Mouse (Mus musculus) liver, adult 10 weeks (tissue): ENCODE results near the gene Fam181a. TPM values are rescaled to one million over a fixed set of nuclear protein-coding genes. Genes with fewer than 3 reads are reported as not detected.

Experiments
- polyA plus RNA-seq: library from polyadenylated mRNA; stranded (reverse); fragments of 350-450 nt; fragmentation: Illumina TruSeq; extraction: RNeasy Lipid Tissue Mini Kit (QIAGEN cat#74804); gene quantifications from one replicate; pipeline ENCODE4 v1.2.3, GENCODE M21; 2014; ENCODE audit warnings: low read depth, low replicate concordance

Gene Fam181a
- polyA plus RNA-seq: not detected

DNA sequence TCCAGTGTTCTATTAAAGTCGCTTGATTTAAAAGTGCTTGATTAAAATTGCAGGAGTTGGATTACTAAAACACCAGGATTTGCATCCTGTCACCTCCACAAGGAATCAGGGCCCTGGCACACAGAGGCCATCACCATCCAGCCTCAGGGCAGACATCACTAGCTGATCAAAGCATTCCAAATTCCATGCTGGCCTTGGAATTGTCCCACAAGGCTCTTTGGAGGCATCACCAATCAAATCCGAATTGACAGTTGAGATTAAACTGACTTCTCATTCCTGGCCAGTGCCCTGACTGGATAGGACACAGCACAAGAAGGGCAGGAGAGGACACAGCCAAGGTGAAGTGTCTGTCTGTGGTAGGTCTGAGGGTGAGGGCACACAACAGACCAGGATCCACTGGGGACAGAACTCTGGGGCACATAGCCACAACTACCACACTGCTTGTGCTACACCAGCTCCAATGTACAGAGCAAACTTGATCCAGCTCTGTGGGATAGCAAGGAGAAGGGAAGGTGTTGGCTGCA is at the start of gene Fam181a:
Gene Fam181a, plus strand, starts transcription at position 232 of the 524 bp plus-strand sequence.

DNA sequence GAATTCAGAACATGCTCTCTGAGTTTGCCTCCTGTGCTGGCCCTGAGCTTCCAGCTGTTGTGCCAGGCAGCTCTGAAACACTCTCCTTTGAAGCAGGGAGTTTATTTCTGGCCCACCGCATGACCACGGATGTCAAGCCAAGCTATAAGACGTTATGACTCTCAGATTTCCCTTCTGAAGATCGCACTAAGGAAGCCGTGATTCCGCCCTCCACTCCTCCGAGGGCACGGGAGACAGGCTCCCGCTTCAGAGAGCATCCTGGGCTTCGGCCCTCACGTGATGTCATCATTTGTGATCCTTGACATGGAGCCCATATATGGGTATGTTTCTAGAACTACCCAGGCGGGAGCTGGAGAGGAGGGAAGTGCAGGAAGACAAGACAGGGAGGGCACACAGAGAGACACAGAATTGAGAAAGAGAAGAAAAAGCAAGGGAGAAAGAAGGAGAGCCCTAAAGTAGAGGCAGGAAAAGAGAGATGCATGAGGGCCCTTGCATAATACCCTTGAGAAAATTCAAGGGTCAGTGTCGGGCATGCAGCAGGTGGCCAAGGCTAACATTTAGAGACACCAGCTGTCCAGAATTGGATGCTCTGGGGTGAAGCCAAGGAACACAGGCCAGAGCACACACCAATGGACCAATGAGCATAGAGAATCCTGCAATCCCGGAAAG is 45.1 kb downstream of the Fam181a start, which contains the start of gene Asb2:
Gene Asb2, minus strand, starts transcription at position 256 of the 669 bp plus-strand sequence.

Other genes with a start within 250 kb of the Fam181a start
- not detected for gene Prima1, start 68.8 kb upstream of the Fam181a start, polyA plus RNA-seq
- gene Asb2, start 45.0 kb downstream of the Fam181a start, polyA plus RNA-seq: not detected
- gene Otub2, start 77.7 kb downstream of the Fam181a start, polyA plus RNA-seq: 0.74 TPM
- gene 9330161L09Rik, start 96.8 kb downstream of the Fam181a start, polyA plus RNA-seq: not detected
- gene Ddx24, start 114.9 kb downstream of the Fam181a start, polyA plus RNA-seq: 9.5 TPM
- gene Ifi27, start 123.2 kb downstream of the Fam181a start, polyA plus RNA-seq: 45.8 TPM
- gene Ifi27l2a, start 132.7 kb downstream of the Fam181a start, polyA plus RNA-seq: 1.6 TPM
- gene Ifi27l2b, start 146.2 kb downstream of the Fam181a start, polyA plus RNA-seq: 3.4 TPM
- 9.8 TPM for gene Ppp4r4, start 221.3 kb downstream of the Fam181a start, polyA plus RNA-seq